Mouse (Mus musculus) thymus, postnatal 14 days (tissue): ENCODE results near the gene Elovl6.

ENCODE experiments used
- DNase-seq: peaks from one replicate; pipeline ENCODE4 v3.0.0; 2021

Gene Elovl6

GRCm38 (mm10) chr3:129532180-129532864 is at the start of gene Elovl6:
Elovl6 (plus strand) TSS chr3:129532355.
- peak; percentile 67 for DNase-seq

- DNase-seq = no peak
These were observed 43.4 kb upstream of the Elovl6 start for GRCm38 (mm10) chr3:129488774-129489173.

- peak; percentile 73 for DNase-seq
These were observed 38.0 kb upstream of the Elovl6 start for GRCm38 (mm10) chr3:129494123-129494522.

DNA sequence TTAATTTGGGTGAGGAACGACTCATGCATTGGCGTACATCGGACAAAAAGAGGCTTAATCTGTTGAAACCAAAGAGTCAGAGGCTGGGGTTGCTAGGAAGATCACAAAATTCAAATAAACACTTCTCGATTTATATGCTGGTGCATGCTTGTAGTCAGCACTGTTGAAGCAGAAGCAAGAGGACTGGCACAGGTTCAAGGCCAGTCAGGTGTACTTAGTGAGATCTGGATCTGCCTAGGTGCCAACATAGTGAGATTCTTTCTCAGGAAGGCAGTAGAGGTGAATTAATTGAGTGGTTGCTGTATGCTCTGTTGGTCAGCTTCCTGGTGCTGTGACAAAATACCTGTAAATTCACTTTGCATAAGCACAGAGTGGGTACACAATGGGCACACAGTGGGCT is 37.4 kb upstream of the Elovl6 start:
- DNase-seq = no peak

- no peak for DNase-seq
These were observed 28.4 kb upstream of the Elovl6 start for GRCm38 (mm10) chr3:129503781-129504180.

- DNase-seq = no peak
These were observed 27.2 kb upstream of the Elovl6 start for GRCm38 (mm10) chr3:129504928-129505327.

DNA sequence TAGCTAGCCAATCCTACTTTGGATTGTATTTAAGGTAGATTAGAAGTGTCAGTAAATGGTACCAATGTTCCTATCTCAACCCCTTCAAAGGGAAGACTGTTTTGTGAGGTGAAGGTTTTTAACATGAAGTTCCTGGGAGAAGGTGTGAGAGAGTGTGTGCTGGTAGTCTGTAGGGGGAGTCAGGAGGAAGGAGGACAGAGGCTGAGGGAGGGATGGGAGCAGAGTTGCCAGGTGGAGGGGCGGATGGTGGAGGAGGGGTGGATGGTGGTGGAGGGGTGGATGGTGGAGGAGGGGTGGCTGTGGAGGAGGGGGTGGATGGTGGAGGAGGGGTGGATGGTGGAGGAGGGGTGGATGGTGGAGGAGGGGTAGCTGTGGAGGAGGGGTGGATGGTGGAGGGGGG is 24.4 kb upstream of the Elovl6 start:
- no peak for DNase-seq

- no peak for DNase-seq
These were observed 23.6 kb upstream of the Elovl6 start for GRCm38 (mm10) chr3:129508571-129508970.

DNA sequence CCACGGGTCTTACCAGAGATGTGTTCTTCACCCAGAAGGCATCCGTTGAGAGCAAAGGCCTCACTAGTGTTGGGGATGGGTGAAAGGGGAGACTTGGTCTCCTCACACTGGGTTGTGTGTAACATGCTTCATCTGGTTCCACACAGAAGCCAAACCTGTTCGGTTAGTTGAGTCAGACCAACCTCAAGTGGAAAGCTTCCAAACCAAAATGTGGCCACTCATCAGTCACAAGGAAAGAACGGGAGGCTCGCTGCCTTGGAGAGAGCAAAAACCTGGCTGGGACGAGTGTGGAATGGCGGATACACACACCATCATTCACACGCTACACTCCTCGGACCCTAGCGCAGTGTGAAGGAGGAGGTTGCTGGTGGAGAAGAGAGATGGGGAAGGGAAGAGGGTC is 22.4 kb upstream of the Elovl6 start:
- no peak for DNase-seq

DNA sequence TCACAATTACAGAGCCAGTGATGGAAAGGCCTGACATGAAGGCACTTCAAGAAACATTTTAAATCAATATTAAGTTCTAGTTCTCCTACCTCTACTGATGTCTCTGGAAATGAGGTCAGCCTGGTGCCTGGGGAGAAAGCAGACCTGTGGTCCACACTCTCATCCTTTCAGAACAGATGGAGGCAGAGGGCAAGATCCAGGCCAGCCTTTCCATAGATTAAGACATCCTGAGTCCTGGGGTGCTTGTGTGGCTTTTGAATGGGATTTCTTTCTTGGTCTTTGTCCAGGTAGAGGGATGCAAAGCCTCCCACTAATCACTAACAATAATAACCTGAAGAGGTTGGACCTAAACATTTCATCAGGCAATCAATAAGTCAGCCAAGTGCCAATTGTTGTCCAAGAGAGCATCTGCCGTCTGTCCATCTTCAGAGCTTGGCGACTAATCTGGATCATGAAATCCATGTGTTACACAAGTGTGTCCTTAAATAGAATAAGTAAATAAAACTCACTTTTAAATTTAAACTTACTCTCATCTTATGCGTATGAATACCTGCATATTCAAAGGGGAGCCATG is 16.2 kb upstream of the Elovl6 start:
- no peak for DNase-seq

DNA sequence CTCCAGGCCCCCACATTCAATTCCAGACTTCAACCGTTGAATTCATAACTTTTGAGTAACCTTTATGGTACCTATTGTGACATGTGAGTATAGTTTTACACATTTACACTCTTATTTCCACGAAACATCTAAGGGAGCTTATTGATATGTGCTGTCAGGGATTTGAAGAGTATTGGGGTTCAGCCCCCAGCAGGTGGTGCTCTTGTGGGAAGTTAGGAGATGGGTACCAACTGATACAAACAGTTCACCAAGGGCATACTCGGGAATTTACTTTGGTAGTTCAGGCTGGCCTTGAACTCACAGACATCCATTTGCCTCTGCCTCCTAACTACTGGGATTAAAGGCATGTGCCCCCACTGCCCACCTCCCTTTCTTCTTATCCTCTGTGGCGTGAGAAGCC is 11.7 kb upstream of the Elovl6 start:
- DNase-seq = peak; percentile 68

GRCm38 (mm10) chr3:129523456-129524143 is 8.6 kb upstream of the Elovl6 start:
- no peak for DNase-seq

DNA sequence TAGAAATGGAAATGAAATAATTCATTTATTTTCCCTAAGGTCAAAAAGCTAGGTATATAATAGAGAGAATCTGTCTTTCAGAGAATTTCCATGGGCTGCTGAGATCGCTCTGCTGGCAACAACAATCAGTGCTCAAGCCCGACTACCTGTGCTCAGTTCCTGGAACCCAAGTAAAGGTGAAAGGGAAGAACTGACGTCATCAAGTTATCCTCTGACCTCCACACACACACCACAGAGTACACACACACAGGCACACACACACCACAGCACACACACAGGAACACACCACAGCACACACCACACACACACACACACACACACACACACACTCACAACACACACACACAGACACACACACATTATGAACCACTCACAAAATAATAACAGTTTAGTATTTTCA is 5.1 kb upstream of the Elovl6 start:
- no peak for DNase-seq

DNA sequence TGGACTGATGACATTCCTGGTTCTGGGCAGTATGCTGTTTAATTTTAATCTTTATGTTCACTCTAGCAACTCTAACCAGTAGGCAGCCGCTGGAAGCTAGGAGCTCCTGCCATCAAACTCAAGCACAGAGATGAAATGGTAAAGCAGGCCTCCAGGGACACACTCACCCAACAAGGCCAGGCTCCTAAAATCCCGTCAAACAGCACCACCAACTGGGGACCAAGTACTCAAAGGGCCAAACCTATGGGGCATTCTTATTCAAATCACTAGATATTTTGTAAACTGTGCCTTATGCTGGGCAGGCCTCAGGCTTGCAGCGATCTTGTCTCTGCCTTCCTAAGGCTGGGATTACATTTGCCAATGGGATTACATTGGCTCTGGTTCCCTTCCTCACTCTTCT is 2.8 kb upstream of the Elovl6 start:
- DNase-seq = no peak

GRCm38 (mm10) chr3:129530461-129530860 is 1.7 kb upstream of the Elovl6 start:
- no peak for DNase-seq

DNA sequence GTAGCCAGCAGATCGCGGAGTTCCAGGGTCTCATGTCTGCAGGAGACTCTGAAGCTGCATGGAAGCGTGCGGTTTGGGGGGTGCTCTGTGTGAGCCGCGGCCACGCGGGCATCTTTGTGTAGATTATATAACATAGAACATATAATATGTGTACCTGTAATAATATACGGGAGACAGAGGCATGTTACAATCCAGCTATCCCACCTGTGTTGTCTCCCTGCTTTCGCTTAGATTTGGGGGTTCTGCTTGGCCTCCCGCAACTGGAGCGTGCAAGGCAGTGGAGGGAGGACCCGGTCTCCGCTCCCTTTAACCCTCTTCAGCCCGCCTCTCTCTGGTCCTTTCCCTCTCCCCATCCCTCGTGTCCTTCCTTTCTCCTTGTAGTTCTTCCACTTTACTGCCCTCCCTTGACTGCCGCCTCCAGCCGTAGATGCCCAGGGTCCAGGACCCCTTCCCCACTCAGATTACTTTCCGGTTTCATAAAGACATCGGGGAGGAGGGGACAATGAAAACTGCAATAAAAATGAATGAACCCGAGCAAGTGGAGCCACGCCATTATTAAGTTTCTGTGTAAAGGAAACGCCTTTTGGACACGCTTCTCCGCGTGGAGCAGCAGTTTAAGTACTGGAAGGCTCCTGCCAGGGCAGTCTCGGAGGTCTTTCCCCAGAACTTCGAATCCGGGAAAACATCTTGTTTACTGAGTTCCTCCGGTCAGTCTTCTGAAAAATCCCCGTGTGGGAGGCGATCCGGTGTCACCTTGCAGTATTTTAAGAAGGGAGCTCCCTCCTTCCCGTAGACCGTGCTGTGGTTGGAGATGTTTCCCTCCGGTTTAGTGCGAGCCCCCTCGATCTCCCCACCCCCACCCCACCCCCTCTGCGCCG is 949 bp downstream of the Elovl6 start:
- peak; percentile 55 for DNase-seq

DNA sequence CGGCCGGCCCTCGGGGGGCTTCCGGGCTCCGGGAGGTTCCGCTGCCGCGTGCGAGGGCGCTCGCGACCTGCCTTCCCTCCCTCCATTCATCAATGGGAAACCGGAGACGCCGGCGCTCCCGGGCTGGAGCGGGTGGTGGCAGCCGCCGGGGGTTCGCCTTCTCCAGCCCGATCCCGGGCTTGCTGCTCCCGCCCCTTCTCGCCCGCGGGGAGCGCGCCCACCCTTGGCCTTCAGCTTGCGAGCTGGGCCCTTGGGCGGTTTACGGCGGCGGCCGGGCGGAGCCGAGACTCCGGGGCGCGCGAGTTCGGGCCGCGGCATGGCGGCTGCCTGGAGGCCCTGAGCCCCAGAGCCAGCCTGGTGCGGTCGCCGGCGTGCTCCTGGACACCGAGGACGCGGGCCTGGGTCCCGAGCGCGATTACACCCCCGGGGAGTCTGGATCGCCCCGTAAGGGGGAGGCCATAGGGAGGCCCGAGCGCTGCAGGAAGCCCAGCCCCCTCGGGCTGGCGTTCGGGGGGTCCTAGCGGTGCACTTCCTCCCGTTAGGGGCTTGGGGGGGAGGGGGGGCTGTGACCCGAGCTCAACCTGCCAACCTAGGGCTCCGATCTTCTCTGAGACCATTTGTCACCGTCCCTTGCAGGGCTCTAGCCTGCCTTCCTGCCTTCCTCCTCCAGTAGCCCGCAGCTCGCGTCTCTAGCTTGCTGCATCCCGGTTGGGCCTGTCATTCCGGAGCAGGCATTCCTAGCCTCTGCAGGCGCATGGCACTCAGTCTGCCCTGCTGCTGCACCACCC is 1.8 kb downstream of the Elovl6 start:
- peak; percentile 87 for DNase-seq

- DNase-seq = no peak
These were observed 3.3 kb downstream of the Elovl6 start for GRCm38 (mm10) chr3:129535444-129535843.

GRCm38 (mm10) chr3:129536109-129536508 is 4.0 kb downstream of the Elovl6 start:
- peak; percentile 90 for DNase-seq

GRCm38 (mm10) chr3:129537954-129538353 is 5.8 kb downstream of the Elovl6 start:
- no peak for DNase-seq

- no peak for DNase-seq
These were observed 8.7 kb downstream of the Elovl6 start for GRCm38 (mm10) chr3:129540882-129541281.

- no peak for DNase-seq
These were observed 9.3 kb downstream of the Elovl6 start for GRCm38 (mm10) chr3:129541456-129541855.
